Mouse (Mus musculus) fat pad, adult 2 months (tissue): ENCODE results near the gene Ntm.

ENCODE experiments used
- DNase-seq: peaks from one replicate; pipeline ENCODE4 v3.0.0-alpha.2; 2011; ENCODE audit warnings: low read depth, low spot score; ENCODE audit errors: extremely low read depth

Ntm gene

DNA sequence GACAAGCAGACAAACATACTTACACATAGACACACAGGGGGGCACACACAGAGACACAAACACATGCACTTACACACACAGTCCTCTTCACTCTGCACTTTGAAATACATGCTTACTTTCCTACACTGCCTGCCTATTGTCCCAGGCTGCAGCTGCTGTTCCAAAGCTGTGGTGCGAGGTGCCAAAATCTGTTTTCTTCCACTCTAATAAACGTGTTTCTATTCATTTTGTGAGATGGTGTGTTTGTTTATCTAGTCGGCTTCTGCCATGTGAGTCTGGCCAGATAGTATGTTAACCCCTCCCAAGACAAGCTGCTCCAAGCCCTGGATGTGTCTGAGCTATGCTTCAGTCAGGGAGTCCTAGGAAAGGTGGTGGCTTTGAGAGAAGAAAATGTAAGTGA is 700.1 kb downstream of the Ntm start:
- no peak for DNase-seq

- DNase-seq, result peak; percentile 8
These were observed 710.1 kb downstream of the Ntm start for GRCm38 (mm10) chr9:29252866-29253265.

GRCm38 (mm10) chr9:29250813-29251212 is 712.1 kb downstream of the Ntm start:
- no peak for DNase-seq

DNA sequence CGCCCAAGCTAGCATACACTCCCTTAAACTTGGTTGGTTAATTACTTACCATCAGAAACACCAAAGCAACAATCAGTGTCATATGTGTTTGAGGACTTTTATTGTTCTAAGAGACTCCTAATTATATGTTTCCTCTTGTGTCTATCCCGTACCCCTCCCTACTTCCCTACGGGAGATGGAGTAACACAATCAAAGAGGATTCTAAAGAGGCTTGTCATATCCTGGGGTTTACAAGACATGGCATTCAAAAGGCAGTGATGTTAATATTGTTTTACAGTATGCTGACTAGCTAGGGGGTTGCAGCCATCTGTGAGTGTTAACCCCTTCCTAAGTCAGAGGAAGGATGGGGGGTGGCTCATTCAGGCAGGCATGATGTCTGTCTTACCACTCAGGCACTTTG is 715.1 kb downstream of the Ntm start:
- no peak for DNase-seq

GRCm38 (mm10) chr9:29244006-29244405 is 718.9 kb downstream of the Ntm start:
- DNase-seq, result no peak

DNA sequence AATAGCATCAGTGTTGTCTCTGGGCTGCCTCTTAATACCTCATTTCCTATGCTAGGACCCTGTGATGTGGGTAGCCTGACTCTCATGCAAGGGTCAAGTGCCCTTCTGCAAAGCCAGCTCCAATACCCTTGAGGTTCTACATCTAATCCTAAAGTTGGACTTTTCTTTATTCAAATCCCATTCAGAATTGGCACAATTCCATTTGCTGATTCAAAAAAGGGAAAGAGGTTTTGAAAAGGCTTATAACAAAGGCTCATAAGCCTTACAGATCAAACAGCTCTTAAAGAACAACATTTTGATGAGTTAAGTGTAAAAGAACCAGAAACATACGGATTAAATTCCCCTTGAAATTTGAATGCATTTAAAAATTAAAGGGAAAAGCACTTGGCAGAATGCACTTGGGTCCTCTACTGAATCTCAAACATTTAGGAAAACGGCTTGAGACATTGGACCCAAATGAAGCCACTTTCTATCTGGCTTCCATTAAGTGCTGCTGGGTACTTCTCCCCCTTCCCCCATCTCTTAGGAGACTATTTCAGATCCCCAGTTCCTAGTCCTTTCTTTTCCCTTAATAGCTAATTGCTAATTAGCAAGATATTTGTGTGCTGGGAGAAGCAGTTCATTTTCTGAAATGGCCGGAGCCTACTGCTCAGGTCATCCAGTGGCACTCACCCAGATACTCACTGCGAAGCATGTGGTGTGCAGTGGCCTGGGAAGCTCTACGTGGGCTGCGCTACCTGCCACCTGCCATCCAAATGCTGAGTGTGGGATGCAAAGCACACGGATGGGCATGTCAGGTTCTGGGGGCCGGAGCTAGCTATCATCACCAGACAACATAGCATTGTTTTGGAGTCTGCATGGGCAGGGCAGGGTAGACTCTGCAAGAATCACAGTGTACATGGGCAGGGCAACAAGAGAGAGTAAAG is 720.2 kb downstream of the Ntm start:
- no peak for DNase-seq

DNA sequence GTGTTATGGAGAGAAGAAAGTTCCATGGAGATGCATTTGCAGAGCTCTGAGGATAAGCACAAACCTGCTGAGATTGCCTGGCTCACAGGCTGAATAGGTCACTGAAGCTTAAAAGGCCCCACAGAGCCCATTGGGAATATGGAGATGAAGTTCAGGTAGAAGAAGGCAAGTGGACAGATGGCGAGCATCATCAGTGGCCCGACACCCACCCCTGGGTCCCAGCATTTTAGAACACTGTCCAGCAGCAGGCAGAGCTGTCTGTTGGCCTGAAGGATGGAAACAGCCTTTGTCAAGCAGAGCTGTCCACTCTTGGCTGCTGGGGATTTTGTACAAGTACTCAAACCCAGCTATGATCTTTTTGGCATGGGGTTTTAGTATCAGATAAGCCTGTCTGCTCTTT is 722.1 kb downstream of the Ntm start:
- DNase-seq, result no peak

DNA sequence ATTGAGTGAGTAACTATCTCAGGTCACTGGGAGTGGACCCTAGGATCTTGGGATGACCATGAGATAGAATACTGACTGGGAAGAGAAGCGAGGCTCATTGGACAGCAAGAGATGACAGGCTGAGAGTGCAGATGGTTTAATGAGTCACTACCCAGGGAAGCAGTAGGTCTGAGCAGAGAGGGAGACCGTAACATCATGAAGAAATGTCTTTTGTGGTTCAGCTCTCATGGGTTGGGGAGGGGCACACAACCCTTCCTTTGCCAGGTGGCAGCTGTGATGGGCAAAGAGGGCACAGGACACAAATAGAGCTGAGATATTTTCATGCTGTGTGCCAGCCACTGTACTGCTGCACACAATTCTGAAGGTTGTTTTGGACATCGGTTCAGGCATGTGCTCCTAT is 724.0 kb downstream of the Ntm start:
- no peak for DNase-seq

DNA sequence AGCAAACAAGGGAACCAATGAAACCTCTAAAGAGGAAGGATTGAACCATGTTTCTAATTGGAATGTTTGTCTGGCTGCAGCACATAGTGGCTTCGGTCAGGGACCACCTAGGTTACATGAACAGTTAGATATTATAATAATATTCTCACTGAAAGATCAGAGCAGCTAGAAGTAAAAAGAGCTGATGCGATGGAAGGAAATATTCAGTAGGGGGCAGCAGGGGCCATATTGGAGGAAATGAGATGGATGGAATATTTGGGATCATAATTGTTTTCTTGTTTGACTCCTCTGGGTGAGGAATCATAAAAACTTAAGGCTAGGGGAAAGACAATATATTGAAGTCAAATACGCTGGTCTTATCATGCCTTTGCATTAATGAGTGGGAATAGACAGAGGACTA is 726.2 kb downstream of the Ntm start:
- DNase-seq, result no peak

DNA sequence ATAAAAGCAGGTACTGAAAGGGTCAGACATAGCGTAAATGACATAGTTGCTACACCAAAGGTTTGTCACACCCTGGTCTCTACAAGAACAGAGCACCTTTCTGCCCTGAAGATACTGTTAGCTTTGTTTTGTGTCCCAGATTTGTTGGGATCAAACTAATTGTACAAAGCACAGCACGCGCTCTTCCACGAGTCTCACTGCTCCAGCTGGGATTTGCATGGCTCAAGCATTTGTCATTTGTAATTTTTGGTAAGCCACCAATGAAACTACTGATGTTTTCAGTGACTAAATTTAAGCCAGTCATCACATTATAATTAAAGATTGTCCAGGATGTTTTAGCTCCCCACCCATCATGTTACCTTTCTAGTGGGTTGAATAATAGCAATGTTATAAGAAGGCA is 735.2 kb downstream of the Ntm start:
- DNase-seq, result no peak

DNA sequence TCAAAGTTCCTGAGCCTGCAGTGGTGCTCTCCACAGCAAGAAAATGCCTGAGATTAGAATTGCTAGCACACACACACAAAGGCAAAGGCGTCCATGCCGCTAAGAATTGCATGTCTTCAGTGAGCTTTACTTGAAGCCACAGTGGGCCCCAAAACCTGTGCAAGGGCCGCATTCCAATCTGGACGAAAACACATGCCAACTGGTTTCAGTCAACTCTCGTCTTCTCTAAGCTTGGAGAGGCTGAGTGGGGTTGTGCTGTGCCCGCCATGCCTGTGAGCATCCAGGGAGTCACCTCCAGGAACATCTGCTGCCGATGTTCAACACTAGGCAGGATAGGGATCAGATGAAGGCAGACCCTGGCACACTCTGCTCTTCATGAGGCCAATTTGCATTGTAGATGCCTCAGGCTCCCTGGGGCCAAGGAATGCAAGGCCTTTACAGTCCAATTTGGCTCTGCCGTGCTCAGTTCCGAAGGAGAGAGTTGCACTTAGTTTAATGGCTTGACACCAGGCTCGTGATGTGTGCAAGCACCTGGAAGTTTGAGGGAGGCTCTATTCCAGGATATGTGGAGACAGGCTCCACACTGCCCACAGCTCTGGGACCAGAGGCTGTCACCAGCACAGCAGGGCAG is 739.9 kb downstream of the Ntm start:
- DNase-seq, result no peak

GRCm38 (mm10) chr9:29220941-29221615 is 741.9 kb downstream of the Ntm start:
- DNase-seq, result no peak

DNA sequence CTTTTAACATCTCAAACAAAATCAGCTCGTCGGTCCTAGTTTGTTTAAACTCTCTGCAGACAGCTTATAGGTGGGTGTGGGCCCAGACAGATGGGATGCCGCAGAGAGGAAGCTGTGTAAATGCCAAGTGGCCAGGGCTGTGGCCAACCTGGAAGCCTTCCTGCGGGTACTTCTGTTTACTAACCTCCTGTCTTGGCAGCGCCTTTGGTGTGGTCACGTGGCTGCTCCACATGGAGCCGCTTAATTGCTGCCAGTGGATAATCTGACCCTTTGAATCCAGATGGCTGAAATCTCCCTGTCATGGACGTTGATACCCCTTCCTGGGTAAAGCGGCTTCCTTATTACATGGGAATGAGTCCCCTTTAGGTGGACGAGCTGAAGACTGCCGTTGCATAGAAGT is 742.4 kb downstream of the Ntm start:
- no peak for DNase-seq

DNA sequence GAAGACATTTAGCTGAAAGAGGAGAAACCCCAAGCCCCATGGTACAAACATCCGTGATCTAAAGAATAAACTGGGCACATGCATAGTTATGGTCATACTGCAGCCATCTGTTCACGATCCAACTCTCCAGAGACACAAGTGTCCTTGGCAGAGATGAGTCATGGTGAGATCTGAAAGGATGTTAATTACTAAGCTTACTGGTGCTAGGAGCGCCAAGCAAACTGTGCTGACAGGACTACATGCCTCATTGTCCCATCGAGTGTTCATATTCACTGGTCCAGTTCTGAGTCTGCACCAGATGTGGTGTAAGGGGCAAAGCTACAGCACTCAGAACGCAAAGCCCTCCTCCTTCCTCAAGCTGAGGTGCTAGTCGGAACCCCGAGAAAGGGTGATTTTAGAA is 745.0 kb downstream of the Ntm start:
- no peak for DNase-seq

DNA sequence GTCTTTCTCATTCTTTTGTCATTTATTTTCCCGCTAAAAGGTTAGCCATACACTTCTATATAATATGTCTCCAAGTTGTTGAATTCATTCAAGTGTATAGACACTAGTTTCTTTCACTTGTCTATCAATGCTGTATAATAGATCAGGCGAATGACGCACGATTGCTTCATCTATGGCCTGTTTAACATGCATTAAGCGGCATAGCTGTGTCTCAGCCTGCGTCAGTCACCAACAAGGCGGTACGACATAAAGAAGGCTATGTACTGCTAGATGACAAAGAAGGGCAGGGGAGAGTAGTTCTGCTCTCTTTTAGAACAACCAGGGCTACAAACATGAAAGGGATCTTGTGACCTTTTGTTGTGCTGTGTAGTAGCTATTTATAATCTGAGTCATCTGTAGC is 746.4 kb downstream of the Ntm start:
- DNase-seq, result no peak

GRCm38 (mm10) chr9:29215796-29216195 is 747.1 kb downstream of the Ntm start:
- no peak for DNase-seq

- no peak for DNase-seq
These were observed 747.7 kb downstream of the Ntm start for GRCm38 (mm10) chr9:29215241-29215640.

DNA sequence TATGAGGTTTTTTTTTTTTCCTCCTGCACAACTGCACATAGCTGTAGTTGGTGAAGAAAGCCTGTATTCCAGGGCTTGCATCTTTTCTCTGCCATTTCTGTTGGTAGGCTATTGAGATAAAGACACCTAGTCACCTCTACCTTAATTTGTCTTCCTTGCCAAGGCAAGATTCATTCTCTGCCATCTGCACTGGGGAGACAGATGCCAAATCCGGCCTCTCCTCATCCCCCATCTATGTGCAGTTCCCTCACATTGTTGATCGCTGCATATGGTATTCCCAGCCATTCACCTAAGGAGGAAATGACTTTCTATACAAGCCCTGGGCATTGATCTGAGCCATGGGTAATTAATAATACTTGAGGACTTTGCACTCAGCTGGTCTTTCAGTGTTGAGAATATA is 753.7 kb downstream of the Ntm start:
- DNase-seq, result no peak

DNA sequence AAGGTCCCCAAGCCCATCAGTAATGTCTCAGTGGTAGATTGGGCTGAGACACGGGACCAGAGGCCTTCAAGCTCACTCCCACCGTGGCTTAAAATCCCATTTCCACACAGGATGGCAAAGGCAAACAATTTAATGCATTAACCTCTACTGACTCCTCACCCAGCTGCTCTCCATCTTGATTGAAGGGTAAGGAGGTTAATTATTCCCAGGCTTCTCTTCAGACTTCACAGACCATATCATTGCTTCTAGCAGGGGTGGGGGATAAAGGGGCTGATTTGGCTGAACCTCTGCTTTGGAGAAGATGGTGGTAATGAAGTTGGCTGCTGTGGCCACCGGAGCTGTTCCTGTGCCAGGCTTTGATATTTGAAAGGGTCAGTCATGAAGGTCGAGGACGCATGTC is 754.8 kb downstream of the Ntm start:
- no peak for DNase-seq

DNA sequence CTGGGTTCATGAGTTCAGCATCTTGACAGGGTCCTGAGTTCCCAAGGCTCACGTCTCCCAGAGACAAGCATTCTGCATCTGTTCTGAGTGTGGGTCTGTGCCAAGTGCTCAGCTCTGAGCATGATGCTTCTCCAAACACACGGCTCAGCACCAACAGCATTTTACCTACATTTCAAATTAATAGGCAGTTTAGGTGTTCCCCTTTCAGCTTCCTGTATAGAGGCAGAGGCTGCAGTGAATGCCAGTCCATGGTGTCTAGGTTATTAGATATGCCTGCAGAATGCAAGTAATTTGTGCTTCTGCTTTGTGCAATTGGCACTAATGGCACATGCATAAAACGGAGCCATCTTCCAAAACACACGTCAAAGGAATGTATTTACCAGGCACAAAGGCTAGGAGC is 757.3 kb downstream of the Ntm start:
- DNase-seq, result no peak

- DNase-seq, result no peak
These were observed 760.7 kb downstream of the Ntm start for GRCm38 (mm10) chr9:29202196-29202595.
